Mouse (Mus musculus) MEL (cell line): ENCODE measurements at regions not wholly inside any gene's neighbourhood (a gene's known extent, or its start where the extent isn't known, plus 50 kb on each side); places are given as distances from the start of the nearest gene placed in this dataset.

Experiments
- CTCF ChIP-seq, 3 experiments: IDR thresholded peaks in 2 of 3; conservative IDR thresholded peaks in 1 of 3; 2 replicates each; pipeline ENCODE4 v1.5.1; 2011 to 2012; ENCODE audit warnings: low read length in 3 of 3, low read depth in 2 of 3, mild to moderate bottlenecking in 2 of 3, improper control_type of control experiment in 1 of 3, inconsistent platforms in 1 of 3, mixed read lengths in 1 of 3, moderate library complexity in 1 of 3; ENCODE audit not compliant: control insufficient read depth in 1 of 3, insufficient read depth in 1 of 3, poor library complexity in 1 of 3, severe bottlenecking in 1 of 3
- MAX ChIP-seq: IDR thresholded peaks from 2 replicates; pipeline ENCODE4 v1.6.1; 2011; ENCODE audit warnings: low read length, improper control_type of control experiment
- POLR2AphosphoS2 ChIP-seq: IDR thresholded peaks from 2 replicates; pipeline ENCODE4 v1.6.1; 2011; ENCODE audit warnings: low read length, improper control_type of control experiment

DNA sequence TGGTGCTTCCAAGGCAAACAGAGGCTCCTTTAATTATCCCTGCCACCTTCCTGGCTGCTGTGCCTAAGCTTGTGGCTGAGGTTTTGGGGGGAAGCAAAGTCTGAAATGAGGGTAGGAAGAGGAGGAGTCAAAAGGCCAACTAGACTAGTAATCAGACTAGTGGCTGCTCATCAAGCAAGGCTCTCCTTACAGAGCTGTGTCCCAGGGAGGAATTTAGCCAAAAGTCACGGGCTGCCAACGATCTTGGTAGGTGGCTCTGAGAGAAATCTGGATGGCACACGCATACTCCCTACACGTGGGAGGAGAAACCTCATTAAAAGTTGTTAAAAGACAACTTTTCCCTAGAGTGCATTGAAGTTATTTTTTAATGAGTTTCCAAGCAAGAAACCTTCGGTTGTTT lies 95.4 kb downstream of the D16Ertd472e start:
- TF ChIP-seq CTCF (IDR thresholded peaks at IDR 0.05 in 2 of 3, conservative IDR thresholded peaks at IDR 0.05 in 1 of 3; ENCODE audit: control insufficient read depth in 1 of 3, insufficient read depth in 1 of 3, low read depth in 2 of 3, low read length in 3 of 3, poor library complexity in 1 of 3, severe bottlenecking in 1 of 3): no peak
- TF ChIP-seq MAX: no peak
- no peak for TF ChIP-seq POLR2AphosphoS2
